Mouse (Mus musculus) thymus, postnatal 4 days (tissue): ENCODE measurements around the gene Srsf1.

Experiments used
- DNase-seq: peaks from one replicate; pipeline ENCODE4 v3.0.0; 2021

Gene Srsf1

DNA sequence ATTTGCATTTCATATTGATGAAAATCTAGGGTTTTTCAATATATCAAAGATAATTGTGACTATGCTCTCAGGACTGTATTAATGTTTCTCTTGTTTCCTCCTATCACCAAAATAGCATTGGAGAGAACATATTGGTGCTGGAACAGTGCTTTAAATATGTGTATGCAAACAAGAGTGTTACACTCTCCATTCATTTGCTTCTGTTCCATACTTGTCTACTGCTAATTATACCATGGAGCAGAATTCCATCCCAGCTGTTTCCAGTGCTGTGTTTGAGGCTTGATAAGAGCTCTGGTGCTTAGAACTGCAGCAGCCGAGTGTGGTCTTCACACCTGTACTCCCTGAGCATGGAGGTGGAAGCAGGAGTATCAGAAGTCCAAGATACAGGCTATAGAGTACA is 29.2 kb downstream of the Srsf1 start:
- no peak for DNase-seq

DNA sequence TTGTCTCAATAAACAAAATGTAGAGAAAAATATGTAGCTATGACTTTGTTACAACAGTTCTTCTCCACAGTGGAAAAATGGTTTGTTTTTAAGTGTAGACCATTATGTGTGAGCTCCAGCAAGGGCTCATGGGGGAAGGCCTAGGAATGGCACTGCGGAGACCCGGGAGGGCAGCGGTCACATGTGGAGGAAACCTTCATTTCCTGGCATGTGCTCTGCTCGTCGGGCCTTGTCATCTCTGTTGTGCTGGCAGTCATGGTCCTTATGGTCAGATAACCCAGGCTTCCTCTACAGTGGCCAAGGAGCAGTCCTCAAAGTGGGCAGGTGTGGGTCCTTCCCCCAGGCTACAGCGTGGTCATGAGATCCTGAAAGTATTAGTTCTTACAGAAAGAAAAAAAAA is 36.5 kb downstream of the Srsf1 start:
- no peak for DNase-seq

DNA sequence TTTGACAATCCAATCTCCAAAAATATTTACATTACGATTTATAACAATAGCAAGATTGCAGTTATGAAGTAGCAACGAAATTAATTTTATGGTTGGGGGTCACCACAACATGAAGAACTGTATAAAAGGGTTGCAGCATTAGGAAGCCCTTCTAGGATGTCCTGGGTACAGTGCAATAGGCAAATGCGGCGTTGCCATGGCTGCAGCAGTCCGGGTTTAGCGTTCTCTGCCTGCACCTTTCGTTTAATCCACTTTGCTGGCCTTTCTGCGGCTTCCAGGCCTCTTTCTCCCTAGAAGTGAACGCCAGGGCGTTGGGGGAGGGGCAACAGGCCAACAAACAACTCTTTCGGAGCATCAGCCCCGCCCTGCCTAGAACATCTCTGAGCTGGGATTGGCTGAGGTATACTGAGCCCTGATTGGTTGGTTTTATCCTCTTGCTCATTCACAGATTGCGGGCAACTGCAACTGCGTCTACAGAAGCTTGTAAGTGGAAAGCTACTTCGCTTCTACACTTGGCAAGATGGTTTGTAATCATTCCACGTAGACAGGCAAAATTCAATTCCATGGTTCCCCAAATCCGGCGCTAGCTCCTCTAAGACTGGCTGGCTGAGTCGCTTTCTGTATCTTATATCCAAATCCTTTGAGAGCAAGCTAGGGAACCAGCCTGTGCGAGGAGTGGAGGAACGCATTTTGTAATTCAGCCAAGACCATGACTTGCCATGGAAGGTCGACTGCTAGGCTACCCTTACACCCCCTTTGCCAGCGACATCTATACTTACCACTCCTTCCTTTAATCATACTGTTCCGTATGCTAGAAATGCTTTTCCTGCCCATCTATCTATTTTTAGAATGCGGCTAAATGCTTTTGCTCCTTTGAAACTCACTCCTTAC is 39.8 kb downstream of the Srsf1 start:
- DNase-seq: peak; percentile 89

DNA sequence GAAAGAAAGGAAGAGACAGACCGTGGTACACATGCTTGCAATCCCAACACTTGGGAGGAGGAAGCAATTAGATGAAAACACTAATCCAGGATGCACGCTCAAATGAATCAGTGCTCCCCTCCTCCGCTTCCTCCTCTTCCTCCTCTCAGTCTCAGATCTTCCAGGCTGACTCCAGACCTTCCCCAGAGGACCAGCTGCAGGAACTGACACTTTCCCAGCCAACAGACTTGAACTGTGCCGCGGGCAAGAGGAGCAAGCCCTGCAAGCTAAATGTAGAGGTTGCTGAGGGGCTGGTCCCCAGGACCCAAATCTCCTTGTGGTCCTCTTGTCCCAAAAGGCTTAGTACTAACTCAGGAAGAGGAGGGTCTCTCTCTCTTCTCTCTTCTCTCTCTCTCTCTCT is 42.0 kb downstream of the Srsf1 start:
- DNase-seq: no peak

DNA sequence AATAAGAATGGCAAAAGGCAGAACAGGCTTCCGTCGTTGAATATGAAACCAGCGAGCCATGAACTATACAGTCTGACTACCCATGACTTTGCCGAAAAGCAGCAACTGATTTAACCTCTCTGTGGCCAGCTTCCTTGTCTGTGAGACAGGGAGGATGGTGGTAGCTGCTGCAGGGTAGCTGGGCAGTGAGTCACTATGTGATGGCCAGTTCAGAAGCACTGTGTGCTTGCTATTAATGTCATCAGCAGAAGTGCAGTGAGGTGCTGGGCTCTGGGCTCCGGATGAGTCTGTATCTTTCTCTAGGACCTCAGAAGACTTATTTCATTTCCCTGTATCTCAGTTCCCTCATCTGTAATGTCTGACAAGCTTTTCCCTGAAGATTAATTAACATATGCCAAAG is 43.1 kb downstream of the Srsf1 start:
- no peak for DNase-seq

DNA sequence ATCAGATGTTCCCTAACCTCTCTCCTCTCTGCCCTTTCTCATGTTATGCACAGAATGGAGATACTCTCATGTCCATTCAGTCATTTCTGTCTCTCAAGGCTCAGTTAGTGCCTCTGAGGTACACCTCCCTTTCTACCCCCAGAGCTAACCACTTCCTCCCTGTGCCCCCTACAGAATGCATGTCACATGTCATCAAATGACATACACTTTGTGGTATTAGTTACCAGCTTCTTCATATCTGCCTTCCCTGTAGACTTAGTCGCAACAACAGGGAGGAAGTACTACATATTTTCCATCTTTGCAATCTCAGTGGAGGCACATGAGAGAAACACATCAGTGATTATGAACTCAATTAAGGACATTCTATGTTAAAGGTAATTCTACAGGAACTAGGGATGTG is 44.8 kb downstream of the Srsf1 start:
- no peak for DNase-seq

DNA sequence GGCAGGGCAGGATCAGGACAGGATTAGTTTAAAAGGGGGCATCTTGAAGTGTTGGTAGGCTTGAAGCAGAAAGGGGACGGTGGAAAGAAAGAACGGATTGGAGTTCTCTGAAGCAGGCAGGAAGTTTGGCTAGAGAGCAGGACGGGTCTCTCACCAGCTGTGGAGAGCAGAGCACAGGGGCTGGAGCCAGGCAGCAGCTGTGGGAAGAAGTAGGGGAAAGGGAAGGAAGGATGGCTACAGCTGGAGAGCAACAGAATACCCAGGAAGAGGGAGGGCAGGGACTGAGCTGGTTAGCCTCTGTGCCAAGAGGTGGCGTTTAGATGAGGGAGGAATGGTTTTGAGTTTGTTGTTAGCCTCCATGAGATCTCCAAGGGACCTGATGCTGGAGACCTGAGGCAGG is 50.0 kb downstream of the Srsf1 start:
- DNase-seq: no peak

DNA sequence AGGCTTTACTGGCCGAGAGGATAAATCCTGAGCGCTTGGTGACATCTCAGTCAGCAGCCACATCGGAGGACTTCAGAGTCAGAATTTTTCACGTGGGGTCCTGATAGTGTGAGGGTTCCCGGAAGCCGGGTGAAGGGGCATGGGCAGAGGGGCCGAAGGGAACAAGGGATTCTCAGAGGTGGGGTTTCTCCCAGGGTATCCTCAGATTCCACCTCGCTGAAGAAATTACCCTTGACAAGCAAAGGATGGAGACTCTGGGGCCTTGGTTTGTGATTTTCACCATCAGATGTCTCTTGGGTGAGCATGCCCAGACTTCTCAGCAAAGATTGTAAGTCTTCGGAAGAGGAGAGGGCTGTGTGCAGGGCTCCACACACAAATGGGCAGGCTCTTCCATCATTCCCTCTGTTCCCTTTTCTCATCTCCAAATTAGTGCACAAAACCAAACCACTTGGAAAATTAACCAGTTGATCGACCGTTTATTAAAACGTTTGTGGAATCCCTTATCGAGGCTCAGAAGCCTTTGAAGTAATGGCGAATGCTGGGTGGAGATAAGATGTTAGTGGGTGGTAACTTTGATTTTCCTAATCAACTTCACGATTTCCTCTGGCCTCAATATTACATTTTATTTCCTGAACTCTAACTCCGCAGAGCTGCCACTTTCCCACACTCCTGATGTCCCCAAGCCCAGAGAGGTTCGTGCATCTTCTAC is 51.0 kb downstream of the Srsf1 start, which contains the start of gene Cuedc1:
TSS of gene Cuedc1 (plus strand) at position 38 of the 709 bp plus-strand sequence.
- DNase-seq: no peak

DNA sequence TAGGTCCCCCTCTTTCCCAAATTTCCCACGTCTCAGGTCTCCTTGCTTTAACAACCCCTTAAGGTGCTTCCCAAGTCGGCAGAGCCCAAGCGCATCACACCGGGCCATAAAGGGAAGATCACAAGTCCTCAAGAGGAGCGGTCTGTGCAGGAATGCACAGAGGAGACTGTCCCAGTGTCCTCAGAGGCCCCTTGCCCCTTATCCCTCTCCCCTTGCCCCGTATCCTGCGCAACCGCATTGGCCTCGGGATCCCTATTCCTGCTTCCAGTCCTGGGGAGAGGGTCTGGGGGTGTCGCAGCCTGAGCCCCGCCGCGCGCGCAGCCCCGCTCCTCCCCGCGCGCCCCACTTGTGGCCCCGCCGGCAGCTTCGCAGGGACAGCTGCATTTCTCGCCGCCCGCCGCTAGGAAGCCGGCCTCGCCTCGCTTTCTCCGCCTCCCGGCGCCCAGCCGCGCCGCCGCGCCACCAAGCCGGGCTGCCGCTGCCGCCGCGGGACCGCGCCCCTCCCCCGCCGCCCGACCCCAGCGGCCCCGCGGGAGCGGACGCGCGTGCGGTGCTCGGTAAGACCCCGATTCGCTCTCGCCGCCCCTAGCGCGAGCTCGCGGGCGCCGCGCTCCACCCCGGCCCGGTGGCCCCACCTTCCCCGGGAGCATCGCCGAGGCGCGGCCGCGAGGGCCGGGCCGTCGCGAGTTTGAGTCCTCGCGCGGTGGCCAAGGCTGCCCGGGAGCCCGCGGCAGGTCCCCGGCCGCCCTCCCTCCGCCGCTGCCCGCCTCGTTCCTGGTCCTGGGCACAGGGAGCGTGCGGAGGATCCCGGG is 51.8 kb downstream of the Srsf1 start:
- DNase-seq: peak; percentile 89

DNA sequence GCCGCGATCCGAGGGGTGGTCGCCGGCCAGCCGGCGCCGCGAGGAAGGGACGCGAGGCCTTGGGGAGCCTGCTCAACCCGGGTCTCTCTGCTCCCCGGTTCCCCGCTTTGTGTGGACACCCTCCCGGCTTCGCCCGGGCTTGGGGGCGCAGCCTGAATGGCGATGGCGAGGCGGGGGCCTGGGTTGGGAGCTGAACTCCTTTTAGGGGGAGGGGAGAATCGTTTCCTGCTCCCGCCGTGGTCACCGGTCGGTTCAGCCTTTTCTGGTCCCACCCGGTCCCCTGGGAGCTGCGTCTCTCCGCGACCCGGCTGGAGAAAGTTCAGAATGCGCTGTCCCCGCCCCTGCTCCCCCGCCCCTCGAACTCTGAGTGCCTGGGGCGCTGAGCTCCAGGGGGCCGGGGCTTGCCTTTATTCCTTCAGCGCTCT is 52.4 kb downstream of the Srsf1 start:
- peak; percentile 70 for DNase-seq

DNA sequence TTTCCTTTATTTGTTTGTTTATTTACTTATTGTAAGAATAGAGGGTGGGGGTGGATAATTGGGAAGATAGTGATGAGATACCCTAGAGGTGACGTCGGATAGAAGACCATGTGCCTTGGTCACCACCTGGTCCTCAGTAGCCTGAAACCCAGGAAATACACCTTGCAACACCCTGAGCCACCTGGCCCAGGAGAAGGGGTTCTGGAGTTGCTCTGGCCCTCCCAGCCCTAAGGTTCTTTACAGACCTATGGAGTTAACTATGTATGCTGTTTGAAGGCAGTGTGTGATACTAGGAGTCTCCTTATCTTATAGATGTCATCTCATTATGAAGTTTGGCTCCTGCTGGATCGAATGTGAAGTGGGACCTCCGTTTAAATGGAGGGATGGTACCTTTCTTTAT is 53.0 kb downstream of the Srsf1 start:
- DNase-seq: no peak
